Mouse (Mus musculus) cortical plate, adult 2 months (tissue): Measurements from ENCODE around the gene Tet1.

Source experiments
- CTCF ChIP-seq: fragments of 200-500 bp; IDR thresholded peaks from 2 replicates; pipeline ENCODE4 v1.5.1; 2011; ENCODE audit warnings: mild to moderate bottlenecking, control low read depth, low read length; ENCODE audit not compliant: insufficient read depth; ENCODE audit errors: extremely low read depth
- POLR2A ChIP-seq: fragments of 200-500 bp; IDR thresholded peaks from 2 replicates; pipeline ENCODE4 v1.6.1; 2011; ENCODE audit warnings: mild to moderate bottlenecking, low read length, control low read depth; ENCODE audit not compliant: insufficient read depth; ENCODE audit errors: extremely low read depth

DNA sequence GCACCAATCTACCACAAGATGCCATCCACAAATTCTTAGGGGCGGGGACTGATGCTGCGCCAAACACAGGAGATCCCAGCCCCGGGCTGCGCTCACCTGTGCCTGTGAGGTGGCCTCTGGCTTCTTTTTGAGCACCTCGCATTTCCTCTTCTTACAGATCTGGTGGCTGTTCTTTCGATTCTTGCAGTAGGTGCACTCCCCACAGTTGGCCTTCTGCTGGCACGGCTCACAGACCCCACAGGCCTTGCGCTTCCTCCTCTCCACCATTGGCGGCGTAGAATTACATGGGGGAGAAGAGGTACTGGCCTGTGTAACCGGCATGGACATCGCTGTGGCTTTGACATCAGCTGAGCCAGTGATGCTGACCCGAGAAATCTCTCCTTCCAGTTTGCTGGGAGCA, 30.7 kb downstream of the Tet1 start:
- TF ChIP-seq POLR2A (no peak), CTCF (no peak)
